Mouse (Mus musculus) yolk sac, embryonic 10.5 days (tissue): Measurements from ENCODE around the gene Shcbp1l.
A peak's percentile ranks its signal among the peaks of the same experiment; 100 is the strongest.
"Not testable (repeated sequence)": the region's sequence is repeated elsewhere in the genome, so short reads cannot be mapped to it uniquely, and the experiment has no call there.

Experiments
- DNase-seq: peaks from one replicate; pipeline ENCODE4 v3.0.0-alpha.2; 2017; ENCODE audit warnings: low spot score

Gene Shcbp1l

DNA sequence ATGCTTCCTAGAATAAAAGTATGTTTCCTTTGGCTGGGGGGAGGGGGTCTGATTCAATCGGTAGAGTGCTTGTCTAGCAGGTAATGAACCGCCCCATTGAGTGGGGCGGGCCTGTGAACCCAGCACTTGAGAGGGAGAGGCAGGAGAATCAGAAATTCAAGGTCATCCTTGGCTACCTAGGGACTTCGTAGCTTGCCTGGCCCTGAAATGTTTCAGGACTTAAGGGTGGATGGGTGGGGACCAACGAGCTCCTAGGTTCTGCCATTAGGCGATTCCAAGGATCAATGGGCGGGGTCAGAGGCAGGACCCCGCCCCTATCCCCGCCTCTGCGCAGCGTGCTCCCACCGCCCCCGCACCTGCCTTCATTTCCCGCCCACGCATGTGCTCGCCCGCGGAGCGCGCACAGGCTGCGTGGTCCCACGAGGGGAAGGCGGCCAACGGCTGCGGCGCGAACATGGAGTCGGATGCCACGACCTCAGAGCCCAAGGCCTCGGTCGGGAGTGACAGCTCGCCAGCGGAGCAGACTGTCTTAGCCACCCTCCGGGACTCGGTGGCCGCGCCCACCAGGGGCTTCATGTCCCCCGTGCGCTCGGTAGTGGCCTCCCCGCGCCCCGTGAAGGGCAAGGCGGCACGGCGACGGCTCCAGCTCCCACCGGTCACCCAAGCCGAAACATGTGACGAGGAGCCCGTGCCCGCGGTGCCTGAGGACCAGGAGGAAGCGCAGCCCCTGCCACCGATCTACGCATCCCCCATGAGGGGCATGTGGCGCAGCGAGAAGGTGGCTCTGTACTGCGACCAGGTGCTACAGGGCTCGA is at the start of gene Shcbp1l:
Gene Shcbp1l, plus strand, starts transcription at position 393 of the 815 bp plus-strand sequence.
- DNase-seq = peak; percentile 85

DNA sequence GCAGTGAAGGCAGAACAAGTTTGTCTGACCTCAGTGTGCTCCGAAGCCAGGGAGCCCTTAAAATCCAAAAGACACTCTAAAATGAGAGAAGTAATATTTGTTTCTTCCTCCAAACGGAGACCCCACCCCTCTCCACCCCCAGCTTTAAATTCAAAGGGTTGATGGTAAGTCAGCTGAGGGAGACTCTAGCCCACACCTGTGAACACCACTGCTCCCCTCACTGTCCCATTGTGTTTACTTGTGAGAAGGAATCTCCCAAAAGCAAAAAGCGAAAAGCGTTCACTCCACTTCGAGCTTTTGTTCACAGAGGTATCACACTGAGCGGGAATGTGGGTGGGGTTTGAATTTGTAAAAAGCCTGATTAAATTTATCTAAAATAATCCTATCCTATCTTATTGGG is 48.5 kb upstream of the Shcbp1l start:
- DNase-seq = no peak

DNA sequence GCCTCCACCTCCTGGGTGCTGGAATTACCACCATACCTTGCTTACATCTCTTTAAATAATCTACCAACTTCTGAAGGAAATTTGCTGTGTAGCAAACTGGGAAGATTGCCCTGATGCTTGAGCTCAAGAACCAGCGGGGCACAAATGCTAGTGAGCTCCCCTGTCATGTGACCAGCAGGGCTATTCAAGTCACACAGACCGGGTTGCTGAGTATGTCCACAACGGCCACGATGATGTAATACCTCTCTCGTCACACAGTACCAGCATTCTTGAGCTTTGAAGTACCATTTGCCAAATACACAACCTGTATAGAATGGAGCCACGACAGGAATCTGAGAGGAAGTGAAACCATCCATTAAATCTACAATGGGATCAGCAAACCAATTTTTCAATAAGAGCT is 46.4 kb upstream of the Shcbp1l start:
- DNase-seq = no peak

DNA sequence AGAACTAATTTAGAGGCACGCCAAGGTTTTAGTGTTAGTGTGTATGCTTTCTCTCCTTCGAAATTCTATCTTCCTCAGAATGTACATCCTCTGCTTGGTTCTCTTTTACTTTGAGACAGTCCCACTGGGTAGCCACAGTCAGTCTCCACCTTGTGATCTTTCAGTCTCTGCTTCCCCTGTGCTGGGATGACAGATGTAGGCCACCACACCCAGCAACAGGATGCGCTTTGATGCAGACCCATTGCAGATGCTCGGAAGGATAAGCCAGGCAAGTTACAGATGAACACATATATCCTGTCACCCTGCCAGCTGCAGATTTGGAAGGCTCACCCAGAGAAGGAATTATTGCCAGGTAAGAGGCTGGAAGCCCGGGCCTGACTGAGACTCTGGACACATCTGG is 45.1 kb upstream of the Shcbp1l start:
- no peak for DNase-seq

DNA sequence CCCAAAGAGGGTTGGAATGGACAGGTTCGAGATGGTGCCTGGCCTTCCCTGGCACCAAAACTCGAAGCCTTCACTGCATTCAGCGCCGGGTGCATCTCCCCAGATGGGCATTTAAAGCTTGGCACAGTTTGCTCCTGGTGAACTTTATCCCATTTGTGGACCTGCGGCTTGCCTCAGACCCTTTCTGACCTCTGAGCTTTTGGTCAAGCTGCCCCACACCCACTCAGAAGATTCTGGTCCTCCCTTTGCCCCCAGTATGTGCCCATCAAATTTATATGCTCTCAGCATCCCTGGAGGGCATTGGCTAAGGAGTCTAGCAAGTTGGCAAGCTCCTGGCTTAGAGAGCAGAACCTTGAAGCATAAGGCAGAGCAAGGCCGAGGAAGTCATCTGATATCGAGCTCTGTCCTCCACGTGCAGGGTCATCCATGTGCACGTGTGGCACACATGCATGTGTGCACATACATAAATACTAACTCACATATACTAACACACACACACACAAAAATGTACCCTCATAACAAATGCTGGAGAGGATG is 44.1 kb upstream of the Shcbp1l start:
- no peak for DNase-seq

DNA sequence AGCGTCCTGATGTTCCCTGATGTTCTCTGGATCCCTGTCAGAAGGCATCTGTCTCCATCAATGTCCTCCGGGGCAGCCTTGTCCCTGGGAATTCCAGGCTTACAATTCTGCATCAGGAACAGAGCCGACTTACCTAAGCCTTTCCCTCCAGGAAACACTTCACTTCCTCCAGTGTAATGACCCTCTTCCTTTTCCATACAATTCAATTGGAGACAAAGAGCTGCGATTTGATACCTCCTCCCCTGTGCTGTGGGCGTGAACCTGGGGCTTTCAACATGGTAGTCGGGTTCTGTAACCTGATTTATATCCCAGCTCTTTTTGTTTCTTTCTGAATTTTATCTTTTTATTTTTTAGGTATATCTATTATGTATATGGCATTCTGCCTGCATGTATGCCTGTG is 39.9 kb upstream of the Shcbp1l start:
- no peak for DNase-seq

DNA sequence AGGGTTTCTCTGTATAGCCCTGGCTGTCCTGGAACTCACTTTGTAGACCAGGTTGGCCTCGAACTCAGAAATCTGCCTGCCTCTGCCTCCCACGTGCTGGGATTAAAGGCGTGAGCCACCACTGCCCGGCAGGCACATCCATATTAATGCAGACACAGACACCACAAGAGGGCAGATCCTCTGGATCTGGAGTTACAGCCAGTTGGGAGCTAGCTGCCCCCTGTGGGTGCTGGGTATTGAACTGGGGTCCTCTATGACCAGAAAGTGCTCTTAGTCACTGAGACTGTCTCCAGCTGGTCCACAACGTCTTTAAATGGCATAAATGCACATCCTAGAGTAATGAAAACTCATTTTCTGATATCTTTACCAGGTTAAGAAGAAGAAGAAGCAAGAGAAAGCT is 39.3 kb upstream of the Shcbp1l start:
- not testable (repeated sequence) for DNase-seq

DNA sequence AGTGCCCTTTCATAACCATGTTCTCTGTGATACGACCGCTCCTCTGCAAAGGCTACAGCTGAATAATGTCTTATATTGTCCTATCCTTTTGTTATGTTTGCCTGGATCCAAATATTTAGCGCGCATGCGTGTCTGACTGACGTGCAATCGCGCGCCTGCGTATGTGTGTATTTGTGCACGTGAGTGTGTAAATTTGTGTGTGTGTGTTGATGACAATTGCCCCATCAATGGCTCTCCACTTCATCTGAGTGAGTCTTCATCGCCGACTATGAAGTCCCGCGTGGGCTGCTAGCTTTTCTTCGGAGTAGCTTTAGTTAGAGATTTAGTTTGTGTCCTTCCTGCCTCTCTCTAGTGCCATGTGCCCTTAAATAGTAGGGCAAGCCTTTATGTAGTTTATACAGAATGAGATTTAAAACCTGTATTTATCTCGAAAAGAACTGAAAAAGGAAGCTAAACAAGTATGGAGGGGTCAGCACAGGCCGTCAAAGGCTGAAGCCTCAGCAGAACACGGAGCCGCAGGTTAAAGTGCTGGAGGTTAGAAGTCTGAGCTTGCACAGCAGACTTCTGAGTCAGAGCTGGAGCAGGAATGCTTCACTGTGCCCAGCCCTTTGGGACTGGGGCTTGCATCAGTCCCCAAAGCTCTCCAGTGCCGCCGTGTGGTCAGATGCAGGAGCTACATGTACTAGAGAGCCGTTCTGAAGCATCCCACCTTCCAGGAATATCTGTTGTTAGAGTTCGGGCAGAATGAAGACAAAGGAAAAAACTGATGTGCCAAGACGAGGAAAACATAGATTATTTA is 38.5 kb upstream of the Shcbp1l start:
- DNase-seq = peak; percentile 78

DNA sequence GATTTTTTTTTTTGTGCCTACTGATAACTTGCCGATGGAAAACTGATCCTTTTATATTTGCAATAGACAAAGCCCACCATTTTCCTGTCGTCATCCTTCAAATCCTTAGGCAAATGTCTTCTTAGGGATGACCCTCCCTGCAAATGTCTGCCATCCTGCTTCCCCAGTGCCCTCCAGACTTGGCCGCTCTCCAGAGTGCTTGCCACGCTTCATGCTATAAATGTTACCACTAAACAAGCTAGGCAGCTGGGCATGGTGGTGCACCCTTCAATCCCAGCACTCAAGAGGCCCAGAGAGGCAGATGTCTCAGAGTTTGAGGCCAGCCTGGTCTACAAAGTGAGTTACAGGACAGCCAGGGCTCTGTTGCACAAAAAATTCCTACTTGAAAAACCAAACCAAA is 29.3 kb upstream of the Shcbp1l start:
- not testable (repeated sequence) for DNase-seq

DNA sequence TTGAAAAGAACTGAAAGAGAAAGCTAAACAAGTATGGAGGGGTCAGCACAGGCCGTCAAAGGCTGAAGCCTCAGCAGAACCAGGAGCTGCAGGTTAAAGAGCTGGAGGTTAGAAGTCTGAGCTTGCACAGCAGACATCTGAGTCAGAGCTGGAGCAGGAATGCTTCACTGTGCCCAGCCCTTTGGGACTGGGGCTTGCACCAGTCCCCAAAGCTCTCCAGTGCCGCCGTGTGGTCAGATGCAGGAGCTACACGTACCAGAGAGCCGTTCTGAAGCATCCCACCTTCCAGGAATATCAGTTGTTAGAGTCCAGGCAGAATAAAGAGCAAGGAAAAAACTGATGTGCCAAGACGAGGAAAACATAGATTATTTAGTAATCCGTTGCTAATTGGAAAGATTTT is 23.2 kb upstream of the Shcbp1l start:
- DNase-seq = peak; percentile 72

DNA sequence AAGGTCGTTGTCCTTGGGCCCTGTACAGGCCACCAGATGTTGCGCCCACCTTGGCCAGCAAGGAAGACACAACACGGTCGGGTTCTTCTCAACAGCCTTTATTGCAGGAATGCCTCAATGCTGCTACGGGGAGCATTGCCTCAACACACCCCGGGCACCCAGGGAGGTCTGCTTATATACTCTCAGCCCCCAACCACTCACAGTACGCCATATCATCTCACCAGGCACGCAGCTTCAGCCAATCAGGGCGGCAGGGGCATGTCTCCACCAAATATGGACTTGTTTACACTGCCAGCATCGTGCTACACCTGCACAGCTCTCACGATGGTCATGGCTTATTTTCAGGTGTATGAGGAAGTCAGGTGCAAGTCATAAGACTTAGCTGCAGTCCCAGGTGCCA is 17.3 kb upstream of the Shcbp1l start:
- DNase-seq = not testable (repeated sequence)

DNA sequence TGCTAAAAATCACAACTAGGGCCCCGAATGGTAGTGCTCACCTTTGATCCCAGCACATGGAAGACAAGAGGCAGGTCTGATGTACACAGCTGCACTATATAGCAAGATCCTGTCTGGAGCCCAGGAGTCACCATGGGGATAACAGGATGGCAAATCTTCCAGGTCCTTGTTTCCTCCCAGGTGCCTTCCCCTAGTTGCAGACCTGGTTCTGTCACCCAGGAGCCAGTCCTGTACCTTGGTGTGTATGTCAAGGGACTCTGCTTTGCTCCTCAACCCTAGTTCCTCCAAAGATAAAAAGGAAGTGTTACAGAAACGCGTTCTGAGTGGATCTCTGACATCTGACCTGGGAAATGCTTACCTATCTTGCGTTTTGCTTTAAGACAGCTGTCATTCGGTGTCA is 16.7 kb upstream of the Shcbp1l start:
- not testable (repeated sequence) for DNase-seq

DNA sequence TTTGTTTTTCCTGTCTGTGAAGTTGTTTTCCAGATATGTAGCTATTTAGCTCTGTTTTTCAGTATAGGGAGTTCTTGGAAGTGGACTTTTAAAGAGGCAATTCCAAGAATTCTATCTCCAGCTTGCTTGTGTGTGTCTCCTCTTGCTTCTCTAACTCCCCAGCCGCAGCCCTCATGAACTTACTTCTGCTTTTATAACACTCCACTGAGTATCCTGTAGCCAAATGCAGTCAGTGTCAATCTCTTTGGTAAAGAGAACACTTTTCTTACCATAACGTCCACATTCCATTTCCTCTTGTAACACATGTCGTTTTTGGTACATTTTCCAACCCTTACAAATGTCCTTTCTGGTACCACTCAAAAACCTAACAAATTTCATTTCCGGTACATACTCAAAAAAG is 14.0 kb upstream of the Shcbp1l start:
- DNase-seq = not testable (repeated sequence)

DNA sequence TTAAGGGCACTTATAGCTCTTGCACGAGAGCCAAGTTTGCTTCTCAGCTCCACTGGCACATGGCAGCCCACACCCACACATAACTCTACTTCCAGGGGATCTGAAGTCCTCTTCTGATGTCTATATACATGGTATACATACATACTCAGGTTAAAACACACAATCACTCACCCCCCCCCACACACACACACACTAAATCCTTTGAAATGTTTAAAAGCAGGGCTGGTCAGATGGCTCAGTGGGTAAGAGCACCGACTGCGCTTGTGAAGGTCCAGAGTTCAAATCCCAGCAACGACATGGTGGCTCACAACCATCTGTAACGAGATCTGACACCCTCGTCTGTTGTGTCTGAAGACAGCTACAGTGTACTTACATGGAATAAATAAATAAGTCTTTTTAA is 13.2 kb upstream of the Shcbp1l start:
- DNase-seq = no peak

DNA sequence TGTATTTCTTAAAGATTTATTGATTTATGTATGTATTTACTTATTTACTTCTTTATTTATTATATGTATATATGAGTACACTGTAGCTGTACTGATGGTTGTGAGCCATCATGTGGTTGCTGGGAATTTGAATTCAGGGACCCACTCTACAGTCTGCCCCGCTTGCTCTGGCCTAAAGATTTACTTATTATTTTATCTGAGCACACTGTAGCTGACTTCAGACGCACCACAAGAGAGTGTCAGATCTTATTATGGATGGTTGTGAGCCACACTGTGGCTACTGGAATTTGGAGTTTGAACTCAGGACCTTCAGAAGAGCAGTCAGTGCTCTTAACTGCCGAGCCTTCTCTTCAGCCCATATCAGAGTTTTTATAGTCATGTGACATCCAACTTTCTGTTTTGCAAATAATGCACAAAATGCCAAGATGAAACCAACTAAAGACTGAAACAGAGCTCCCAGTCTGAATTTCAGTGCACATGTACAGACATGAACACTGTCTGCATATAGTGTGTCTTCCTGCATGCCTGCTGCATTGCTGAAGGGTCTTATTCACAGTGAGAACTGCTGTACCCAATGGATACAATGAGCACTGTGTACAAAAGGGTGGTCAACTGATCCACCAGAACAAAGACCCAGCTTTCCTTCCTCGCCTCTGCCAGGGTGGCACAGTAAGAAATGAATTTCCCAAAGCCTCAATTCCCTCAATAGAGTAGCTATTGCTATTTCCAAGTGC is 12.1 kb upstream of the Shcbp1l start:
- DNase-seq = not testable (repeated sequence)

DNA sequence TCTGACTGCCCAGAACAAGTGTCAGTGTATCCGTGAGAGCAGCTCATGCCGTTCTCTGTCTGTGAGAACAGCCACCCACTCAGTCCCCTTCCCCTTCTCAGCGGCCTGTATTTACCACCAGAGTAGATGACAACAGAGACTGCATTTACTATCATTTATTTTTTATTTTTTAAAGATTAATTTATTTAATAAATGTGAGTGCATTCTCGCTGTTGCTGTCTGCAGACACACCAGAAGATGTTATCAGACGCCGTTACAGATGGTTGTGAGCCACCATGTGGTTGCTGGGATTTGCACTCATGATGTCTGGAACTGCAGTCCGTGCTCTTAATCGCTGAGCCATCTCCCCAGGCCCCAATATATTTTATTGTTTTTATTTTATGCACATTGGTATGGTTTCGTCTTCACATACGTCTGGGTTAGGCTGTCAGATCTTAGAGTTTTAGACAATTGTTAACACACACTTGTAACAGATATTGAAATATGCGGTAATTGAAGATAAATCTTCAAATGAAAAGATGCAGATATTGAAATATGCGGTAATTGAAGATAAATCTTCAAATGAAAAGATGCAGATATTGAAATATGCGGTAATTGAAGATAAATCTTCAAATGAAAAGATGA is 11.5 kb upstream of the Shcbp1l start:
- not testable (repeated sequence) for DNase-seq

DNA sequence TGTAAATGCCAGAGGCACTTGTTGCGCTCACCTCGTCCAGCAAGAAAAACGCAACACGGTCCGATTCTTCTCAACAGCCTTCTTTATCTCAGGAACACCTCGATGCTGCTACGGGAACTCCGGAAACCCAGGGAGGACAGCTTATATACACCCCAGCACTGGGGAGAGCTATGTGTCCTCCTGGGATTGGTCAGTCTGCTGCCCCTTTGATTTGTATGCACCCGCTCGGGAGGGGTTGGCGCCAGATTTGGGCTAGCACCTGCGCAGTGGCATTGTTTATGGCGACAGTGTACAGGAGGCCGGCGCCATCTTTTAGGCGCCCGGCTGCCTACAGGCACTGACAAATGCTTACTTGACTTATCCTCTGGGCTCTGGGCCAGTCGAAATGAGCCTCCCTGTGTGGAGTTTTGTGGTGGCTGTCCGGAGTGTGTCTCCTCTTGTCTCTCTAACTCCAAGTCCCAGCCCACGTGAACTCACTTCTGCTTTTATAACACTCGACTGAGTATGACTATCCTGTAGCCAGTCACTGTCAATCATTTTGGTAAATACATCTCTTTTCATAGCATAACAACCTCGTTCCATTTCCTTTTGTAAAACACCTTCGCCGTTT is 10.7 kb upstream of the Shcbp1l start:
- DNase-seq = not testable (repeated sequence)

DNA sequence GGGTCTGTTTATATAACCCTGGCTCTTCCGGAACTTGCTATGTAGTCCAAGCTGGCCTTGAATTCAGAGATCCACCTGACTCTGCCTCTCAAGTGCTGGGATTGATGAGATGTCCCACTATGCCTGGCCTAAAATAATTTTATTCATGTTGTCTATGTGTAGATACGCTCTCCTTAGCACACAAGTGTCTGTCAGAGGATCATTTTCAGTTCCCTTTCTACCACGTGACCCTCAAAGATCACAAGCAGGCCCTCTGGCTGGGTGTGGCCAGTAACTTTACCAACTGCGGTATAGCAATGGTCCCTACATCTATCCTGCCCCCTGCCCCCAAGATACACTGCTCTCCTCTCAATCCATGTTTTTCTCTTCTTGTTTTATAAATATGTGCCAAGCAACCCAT is 10.0 kb upstream of the Shcbp1l start:
- DNase-seq = no peak

DNA sequence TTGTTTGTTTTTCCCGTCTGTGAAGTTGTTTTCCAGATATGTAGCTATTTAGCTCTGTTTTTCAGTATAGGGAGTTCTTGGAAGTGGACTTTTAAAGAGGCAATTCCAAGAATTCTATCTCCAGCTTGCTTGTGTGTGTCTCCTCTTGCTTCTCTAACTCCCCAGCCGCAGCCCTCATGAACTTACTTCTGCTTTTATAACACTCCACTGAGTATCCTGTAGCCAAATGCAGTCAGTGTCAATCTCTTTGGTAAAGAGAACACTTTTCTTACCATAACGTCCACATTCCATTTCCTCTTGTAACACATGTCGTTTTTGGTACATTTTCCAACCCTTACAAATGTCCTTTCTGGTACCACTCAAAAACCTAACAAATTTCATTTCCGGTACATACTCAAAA is 9.2 kb upstream of the Shcbp1l start:
- DNase-seq = not testable (repeated sequence)

DNA sequence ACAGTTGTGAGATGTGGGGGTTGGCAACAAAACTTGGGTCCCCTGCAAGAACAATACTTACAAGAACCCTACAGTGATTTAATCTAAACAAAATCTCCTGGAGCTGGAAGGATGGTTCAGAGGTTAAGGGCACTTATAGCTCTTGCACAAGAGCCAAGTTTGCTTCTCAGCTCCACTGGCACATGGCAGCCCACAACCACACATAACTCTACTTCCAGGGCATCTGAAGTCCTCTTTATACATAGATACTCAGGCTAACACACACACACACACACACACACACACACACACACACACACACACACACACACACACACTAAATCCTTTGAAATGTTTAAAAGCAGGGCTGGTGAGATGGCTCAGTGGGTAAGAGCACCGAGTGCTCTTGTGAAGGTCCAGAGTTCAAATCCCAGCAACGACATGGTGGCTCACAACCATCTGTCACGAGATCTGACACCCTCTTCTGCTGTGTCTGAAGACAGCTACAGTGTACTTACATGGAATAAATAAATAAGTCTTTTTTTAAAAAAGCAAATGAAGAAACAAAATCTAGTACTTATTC is 8.6 kb upstream of the Shcbp1l start:
- not testable (repeated sequence) for DNase-seq

DNA sequence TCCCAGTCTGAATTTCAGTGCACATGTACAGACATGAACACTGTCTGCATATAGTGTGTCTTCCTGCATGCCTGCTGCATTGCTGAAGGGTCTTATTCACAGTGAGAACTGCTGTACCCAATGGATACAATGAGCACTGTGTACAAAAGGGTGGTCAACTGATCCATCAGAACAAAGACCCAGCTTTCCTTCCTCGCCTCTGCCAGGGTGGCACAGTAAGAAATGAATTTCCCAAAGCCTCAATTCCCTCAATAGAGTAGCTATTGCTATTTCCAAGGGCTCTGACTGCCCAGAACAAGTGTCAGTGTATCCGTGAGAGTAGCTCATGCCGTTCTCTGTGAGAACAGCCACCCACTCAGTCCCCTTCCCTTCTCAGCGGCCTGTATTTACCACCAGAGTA is 7.2 kb upstream of the Shcbp1l start:
- DNase-seq = not testable (repeated sequence)
